Mouse (Mus musculus) right cerebral cortex, adult 18-20 months (tissue): ENCODE results near the gene 1700016H13Rik.

Experiments used
- DNase-seq: peaks from one replicate; pipeline ENCODE4 v3.0.0; 2022; ENCODE audit warnings: mixed read lengths

1700016H13Rik gene

GRCm38 (mm10) chr5:103598881-103599280, 56.9 kb downstream of the 1700016H13Rik start:
- DNase-seq = no peak

GRCm38 (mm10) chr5:103598264-103598663, 57.5 kb downstream of the 1700016H13Rik start:
- DNase-seq = no peak
